Mouse (Mus musculus) forebrain, embryonic 13.5 days (tissue): ENCODE results near the gene Naf1. TPM values are rescaled to one million over a fixed set of nuclear protein-coding genes. Genes with fewer than 3 reads are reported as not detected.

Experiments
- ATAC-seq: fragments of 200-750 bp; cut with Nextera tagmentation; 2 replicates; pipeline ENCODE4 v1.8.0; 2017
- H3K27ac ChIP-seq: fragments of 300-500 bp; sonication (generic); 2 replicates; pipeline ENCODE4 v1.5.1; 2015; ENCODE audit warnings: inconsistent platforms, mild to moderate bottlenecking, moderate library complexity
- H3K27me3 ChIP-seq: fragments of 300-500 bp; sonication (generic); 2 replicates; pipeline ENCODE4 v1.6.1; 2015; ENCODE audit warnings: mild to moderate bottlenecking, inconsistent platforms
- H3K36me3 ChIP-seq: fragments of 300-500 bp; sonication (generic); 2 replicates; pipeline ENCODE4 v1.6.1; 2015; ENCODE audit warnings: mild to moderate bottlenecking, inconsistent platforms; ENCODE audit not compliant: poor library complexity, severe bottlenecking
- H3K4me1 ChIP-seq: fragments of 300-500 bp; sonication (generic); 2 replicates; pipeline ENCODE4 v1.6.1; 2015; ENCODE audit warnings: inconsistent platforms
- H3K4me2 ChIP-seq: fragments of 300-500 bp; sonication (generic); 2 replicates; pipeline ENCODE4 v1.6.1; 2015; ENCODE audit warnings: inconsistent platforms, mild to moderate bottlenecking, moderate library complexity
- H3K4me3 ChIP-seq: fragments of 300-500 bp; sonication (generic); 2 replicates; pipeline ENCODE4 v1.5.1; 2015; ENCODE audit warnings: mild to moderate bottlenecking, inconsistent platforms
- H3K9ac ChIP-seq: fragments of 300-500 bp; sonication (generic); 2 replicates; pipeline ENCODE4 v1.6.1; 2015; ENCODE audit warnings: mild to moderate bottlenecking, inconsistent platforms
- H3K9me3 ChIP-seq: fragments of 300-500 bp; sonication (generic); replicated peaks from 2 replicates; pipeline ENCODE4 v1.6.1; 2016; ENCODE audit warnings: inconsistent platforms
- WGBS: fragments of 180-500 bp; shearing (Covaris S2); methylation state at CpG from one replicate; pipeline ENCODE4 v1.1.7; 2015; 5-methylcytosine and 5-hydroxymethylcytosine counted together
- polyA plus RNA-seq: library from polyadenylated mRNA; unstranded; fragments of >200 nt; fragmentation: Nextera tagmentation; extraction: Ambion mirVana; gene quantifications from 2 replicates; pipeline ENCODE4 v1.2.1, GENCODE M21; 2015

The Naf1 gene
- 2.6 and 2.7 TPM in 2 replicates for polyA plus RNA-seq

- H3K27me3 ChIP-seq: no peaks in the 10 kb centered on the region
- H3K4me3 ChIP-seq: peak within 1 kb of the TSS; percentile 91
- WGBS: under 1% methylated on average over 37 of the region's 37 CpGs
- H3K4me1 ChIP-seq: peaks cover 25% of the 10 kb centered on the region
- H3K27ac ChIP-seq: peak within 1 kb of the TSS; percentile 65; the same call in 1 of the 2 replicates
- peak within 1 kb of the TSS; percentile 80 for H3K4me2 ChIP-seq
- 0 out of 2 replicates have a peak, but pooled peaks cover 2% of the 10 kb centered on the region for H3K36me3 ChIP-seq
- peak; percentile 99 for ATAC-seq
- H3K9me3 ChIP-seq: no peaks in the 10 kb centered on the region
- H3K9ac ChIP-seq: peak within 1 kb of the TSS; percentile 75
Measured at GRCm38 (mm10) chr8:66860023-66860422, at the start of gene Naf1. Naf1 (plus strand) TSS chr8:66860217.

DNA sequence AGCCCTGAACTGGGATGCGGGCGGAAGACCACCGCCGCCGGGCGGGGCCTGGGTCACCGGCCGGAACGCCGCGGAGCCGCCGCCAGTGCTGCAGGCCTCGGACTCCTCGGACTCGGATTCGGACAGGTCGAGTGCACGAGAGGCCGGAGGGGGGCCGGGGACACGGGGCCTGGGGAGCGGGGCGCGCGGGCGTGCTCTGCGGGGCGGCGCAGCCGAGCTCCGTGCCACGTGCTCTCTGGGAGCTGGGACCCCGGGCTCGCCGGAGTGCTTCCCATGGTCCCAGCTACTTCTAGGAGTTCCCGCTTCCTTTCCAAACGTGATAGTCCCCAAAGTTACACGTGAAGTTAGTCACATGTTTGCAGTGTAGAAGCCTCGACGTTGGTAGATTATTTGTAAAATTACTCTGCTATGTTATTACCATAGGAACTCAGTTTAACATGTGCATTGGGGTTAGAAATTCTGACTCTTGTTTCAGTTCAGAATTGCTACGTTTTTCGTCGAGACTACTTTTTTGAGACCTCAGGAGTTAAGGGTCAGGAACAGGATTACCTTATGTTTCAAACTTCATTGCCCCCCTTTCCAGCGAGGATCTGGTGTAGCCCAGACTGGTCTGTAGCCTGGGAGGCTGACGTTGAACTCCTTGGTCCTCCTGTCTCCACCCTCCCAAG is 1.0 kb downstream of the Naf1 start:
- H3K4me2 ChIP-seq: peak overlapping the region; percentile 80
- H3K9me3 ChIP-seq: no peaks in the 10 kb centered on the region
- under 1% methylated on average over 42 of the region's 46 CpGs for WGBS
- H3K4me3 ChIP-seq: peak overlapping the region; percentile 91
- peak; percentile 65 for ATAC-seq
- H3K36me3 ChIP-seq: 0 out of 2 replicates have a peak, but pooled peaks cover 4% of the 10 kb centered on the region
- H3K4me1 ChIP-seq: peaks cover 25% of the 10 kb centered on the region
- no peak overlapping the region for H3K27ac ChIP-seq
- H3K27me3 ChIP-seq: no peaks in the 10 kb centered on the region
- peak overlapping the region; percentile 74 for H3K9ac ChIP-seq

- no peak for ATAC-seq
- Histone ChIP-seq H3K9ac (peak overlapping the region; percentile 74; the same call in 1 of the 2 replicates), H3K9me3 (no peaks in the 10 kb centered on the region), H3K4me3 (peak overlapping the region; percentile 91), H3K4me1 (peaks cover 25% of the 10 kb centered on the region), H3K27ac (no peak overlapping the region), H3K36me3 (0 out of 2 replicates have a peak, but pooled peaks cover 10% of the 10 kb centered on the region), H3K27me3 (no peaks in the 10 kb centered on the region), H3K4me2 (peak overlapping the region; percentile 80)
- WGBS: 53% methylated on average over 5 of the region's 5 CpGs
Measured at GRCm38 (mm10) chr8:66861589-66862500, 1.8 kb downstream of the Naf1 start.

DNA sequence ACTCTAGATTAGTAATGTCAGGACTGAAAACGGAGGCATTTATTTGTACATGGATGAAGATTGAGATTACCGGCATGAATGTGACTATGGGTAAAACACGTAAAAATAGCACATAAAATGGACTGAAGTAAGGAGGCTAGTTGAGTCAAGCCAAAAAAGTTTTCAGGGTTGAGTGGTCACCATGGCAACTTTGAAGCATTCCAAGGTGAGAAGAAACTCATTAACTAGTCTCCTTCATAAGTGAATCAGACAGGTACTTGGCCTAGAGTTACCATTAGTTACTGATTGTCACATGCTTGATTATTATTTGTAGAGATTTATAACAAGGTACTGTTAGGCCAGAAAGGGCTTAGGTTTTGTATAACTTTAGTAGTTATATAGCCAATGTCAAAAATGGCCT is 3.7 kb downstream of the Naf1 start:
- 96% methylated on average over 3 of the region's 3 CpGs for WGBS
- Histone ChIP-seq H3K4me2 (no peak overlapping the region), H3K4me1 (peaks cover 25% of the 10 kb centered on the region), H3K27ac (no peak overlapping the region), H3K4me3 (no peak overlapping the region), H3K27me3 (no peaks in the 10 kb centered on the region), H3K36me3 (0 out of 2 replicates have a peak, but pooled peaks cover 15% of the 10 kb centered on the region), H3K9me3 (no peaks in the 10 kb centered on the region), H3K9ac (no peak overlapping the region)
- no peak for ATAC-seq

DNA sequence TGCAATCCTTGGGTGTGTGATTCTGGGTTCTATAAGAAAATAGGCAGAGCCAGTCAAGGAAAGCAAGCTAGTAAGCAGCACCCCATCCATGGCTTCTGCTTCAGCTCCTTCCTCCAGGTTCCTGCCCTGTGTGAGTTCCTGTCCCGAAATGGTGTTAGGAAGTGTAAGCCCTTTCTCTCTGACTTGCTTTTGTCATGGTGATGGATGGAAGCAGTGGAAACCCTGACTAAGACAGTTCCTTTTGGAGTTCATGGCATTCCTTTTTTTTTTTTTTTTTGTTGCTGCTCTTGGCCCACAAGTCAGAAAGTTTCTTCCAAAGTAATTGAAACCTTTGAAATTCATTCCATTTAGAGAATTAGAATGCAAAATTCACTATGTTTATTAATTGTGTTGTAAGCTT is 5.1 kb downstream of the Naf1 start:
- Histone ChIP-seq H3K4me2 (no peak overlapping the region), H3K9me3 (no peaks in the 10 kb centered on the region), H3K4me1 (peaks cover 25% of the 10 kb centered on the region), H3K4me3 (no peak overlapping the region), H3K9ac (no peak overlapping the region), H3K27ac (no peak overlapping the region), H3K36me3 (0 out of 2 replicates have a peak, but pooled peaks cover 15% of the 10 kb centered on the region), H3K27me3 (no peaks in the 10 kb centered on the region)
- 83% methylated on average over 1 of the region's 1 CpGs for WGBS
- no peak for ATAC-seq

DNA sequence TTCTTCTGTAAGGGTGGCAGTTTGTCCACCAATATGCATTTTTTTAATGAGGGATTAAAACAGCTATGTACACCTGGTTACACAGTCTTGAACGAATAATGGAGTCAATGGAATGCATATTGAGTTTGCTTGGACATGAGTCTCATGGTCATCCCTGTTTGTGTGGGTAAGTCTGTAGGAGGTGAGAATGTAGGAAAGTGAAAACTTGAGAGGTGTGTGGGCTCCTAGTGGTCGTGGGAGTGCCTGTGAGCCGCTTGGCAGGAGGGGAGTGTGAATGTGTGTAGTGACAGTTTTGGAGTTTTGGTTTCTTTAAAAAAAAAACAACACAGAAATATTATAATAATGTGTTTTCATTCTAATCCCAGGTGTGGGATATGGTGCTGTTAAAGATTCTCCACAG is 7.7 kb downstream of the Naf1 start:
- H3K4me2 ChIP-seq: no peak overlapping the region
- no peak overlapping the region for H3K4me3 ChIP-seq
- ATAC-seq: no peak
- no peaks in the 10 kb centered on the region for H3K27me3 ChIP-seq
- H3K9me3 ChIP-seq: no peaks in the 10 kb centered on the region
- no peak overlapping the region for H3K27ac ChIP-seq
- H3K4me1 ChIP-seq: 0 out of 2 replicates have a peak, but pooled peaks cover 7% of the 10 kb centered on the region
- H3K9ac ChIP-seq: no peak overlapping the region
- 0 out of 2 replicates have a peak, but pooled peaks cover 15% of the 10 kb centered on the region for H3K36me3 ChIP-seq
- WGBS: 68% methylated on average over 3 of the region's 3 CpGs

- Histone ChIP-seq H3K4me3 (no peak overlapping the region), H3K9ac (no peak overlapping the region), H3K4me1 (no peaks in the 10 kb centered on the region), H3K27ac (no peak overlapping the region), H3K27me3 (no peaks in the 10 kb centered on the region), H3K36me3 (0 out of 2 replicates have a peak, but pooled peaks cover 15% of the 10 kb centered on the region), H3K9me3 (no peaks in the 10 kb centered on the region), H3K4me2 (no peak overlapping the region)
- no peak for ATAC-seq
- 3% methylated on average over 1 of the region's 1 CpGs for WGBS
Measured at GRCm38 (mm10) chr8:66869211-66869932, 9.4 kb downstream of the Naf1 start.

- 76% methylated on average over 1 of the region's 1 CpGs for WGBS
- no peak overlapping the region for H3K9ac ChIP-seq
- no peak overlapping the region for H3K27ac ChIP-seq
- no peaks in the 10 kb centered on the region for H3K36me3 ChIP-seq
- H3K4me2 ChIP-seq: no peak overlapping the region
- no peaks in the 10 kb centered on the region for H3K9me3 ChIP-seq
- no peak for ATAC-seq
- no peaks in the 10 kb centered on the region for H3K27me3 ChIP-seq
- H3K4me3 ChIP-seq: no peak overlapping the region
- no peaks in the 10 kb centered on the region for H3K4me1 ChIP-seq
Measured at GRCm38 (mm10) chr8:66883866-66884265, 23.8 kb downstream of the Naf1 start.

DNA sequence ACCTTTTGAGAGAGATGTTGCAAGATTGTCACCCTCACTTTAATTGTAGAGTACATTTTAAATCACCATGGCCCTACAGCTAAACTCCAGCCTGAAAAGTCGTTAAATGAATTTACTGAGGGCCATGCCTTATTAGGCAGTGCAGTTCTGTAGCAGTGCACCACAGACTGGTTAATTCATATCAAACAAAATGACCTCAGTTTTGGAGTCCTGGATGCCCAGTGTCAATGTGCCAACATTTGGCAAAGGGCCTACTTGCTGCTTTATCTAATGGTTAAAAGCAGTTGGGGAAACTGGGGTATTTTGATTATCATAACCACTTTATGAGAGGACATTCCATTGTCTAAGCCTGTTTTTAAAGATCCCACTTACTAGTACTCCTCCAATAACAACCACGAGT is 31.9 kb downstream of the Naf1 start:
- no peak overlapping the region for H3K9ac ChIP-seq
- no peak for ATAC-seq
- H3K27ac ChIP-seq: no peak overlapping the region
- no peaks in the 10 kb centered on the region for H3K9me3 ChIP-seq
- H3K27me3 ChIP-seq: no peaks in the 10 kb centered on the region
- no peak overlapping the region for H3K4me2 ChIP-seq
- 74% methylated on average over 2 of the region's 2 CpGs for WGBS
- H3K36me3 ChIP-seq: peaks cover 4% of the 10 kb centered on the region; the same call in 1 of the 2 replicates
- H3K4me1 ChIP-seq: no peaks in the 10 kb centered on the region
- no peak overlapping the region for H3K4me3 ChIP-seq

- no peak overlapping the region for H3K27ac ChIP-seq
- no peaks in the 10 kb centered on the region for H3K4me1 ChIP-seq
- 73% methylated on average over 2 of the region's 2 CpGs for WGBS
- H3K4me3 ChIP-seq: no peak overlapping the region
- no peaks in the 10 kb centered on the region for H3K36me3 ChIP-seq
- H3K27me3 ChIP-seq: no peaks in the 10 kb centered on the region
- ATAC-seq: no peak
- no peaks in the 10 kb centered on the region for H3K9me3 ChIP-seq
- H3K4me2 ChIP-seq: no peak overlapping the region
- no peak overlapping the region for H3K9ac ChIP-seq
Measured at GRCm38 (mm10) chr8:66905000-66905399, 45.0 kb downstream of the Naf1 start.

GRCm38 (mm10) chr8:66905557-66905956 is 45.5 kb downstream of the Naf1 start:
- Histone ChIP-seq H3K27me3 (no peaks in the 10 kb centered on the region), H3K9ac (no peak overlapping the region), H3K4me1 (no peaks in the 10 kb centered on the region), H3K36me3 (no peaks in the 10 kb centered on the region), H3K27ac (no peak overlapping the region), H3K4me2 (no peak overlapping the region), H3K4me3 (no peak overlapping the region), H3K9me3 (no peaks in the 10 kb centered on the region)
- 94% methylated on average over 4 of the region's 4 CpGs for WGBS
- no peak for ATAC-seq
